Mouse (Mus musculus): ENCODE data around the gene Notch4.
A peak's percentile ranks its signal among the peaks of the same experiment; 100 is the strongest.

DNA sequence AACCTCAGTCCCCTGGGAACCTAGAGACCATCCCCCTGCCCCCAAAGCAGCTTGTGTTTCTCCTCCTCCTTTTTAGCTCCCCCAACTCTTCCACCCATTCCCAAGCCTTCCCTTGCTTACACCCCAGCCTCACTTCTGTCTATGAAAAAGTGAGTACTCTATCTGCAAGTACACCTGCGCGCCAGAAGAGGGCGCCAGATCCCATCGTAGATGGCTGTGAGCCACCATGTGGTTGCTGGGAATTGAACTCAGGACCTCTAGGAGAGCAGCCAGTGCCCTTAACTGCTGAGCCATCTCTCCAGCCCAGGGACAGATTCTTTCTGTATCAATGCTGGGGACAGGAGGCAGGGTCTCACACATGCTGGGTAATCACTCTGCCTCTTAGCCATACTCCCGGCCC, 7.8 kb downstream of the Notch4 start:
- TF ChIP-seq POLR2A (IDR thresholded peaks at IDR 0.05; ENCODE audit: borderline replicate concordance, control insufficient read depth, low read depth, low read length) (no peak), CTCF (IDR thresholded peaks at IDR 0.05; ENCODE audit: control insufficient read depth, insufficient read depth, low read length) (peak; percentile 82)

Measured in bone marrow, adult 2 months (tissue).